Mouse (Mus musculus) spleen, adult 18-20 months (tissue): ENCODE measurements around the gene Unc79.

ENCODE experiments used
- DNase-seq, 2 experiments: peaks; one replicate each; pipeline ENCODE4 v3.0.0; 2022; ENCODE audit warnings: mixed read lengths in 2 of 2

The Unc79 gene

DNA sequence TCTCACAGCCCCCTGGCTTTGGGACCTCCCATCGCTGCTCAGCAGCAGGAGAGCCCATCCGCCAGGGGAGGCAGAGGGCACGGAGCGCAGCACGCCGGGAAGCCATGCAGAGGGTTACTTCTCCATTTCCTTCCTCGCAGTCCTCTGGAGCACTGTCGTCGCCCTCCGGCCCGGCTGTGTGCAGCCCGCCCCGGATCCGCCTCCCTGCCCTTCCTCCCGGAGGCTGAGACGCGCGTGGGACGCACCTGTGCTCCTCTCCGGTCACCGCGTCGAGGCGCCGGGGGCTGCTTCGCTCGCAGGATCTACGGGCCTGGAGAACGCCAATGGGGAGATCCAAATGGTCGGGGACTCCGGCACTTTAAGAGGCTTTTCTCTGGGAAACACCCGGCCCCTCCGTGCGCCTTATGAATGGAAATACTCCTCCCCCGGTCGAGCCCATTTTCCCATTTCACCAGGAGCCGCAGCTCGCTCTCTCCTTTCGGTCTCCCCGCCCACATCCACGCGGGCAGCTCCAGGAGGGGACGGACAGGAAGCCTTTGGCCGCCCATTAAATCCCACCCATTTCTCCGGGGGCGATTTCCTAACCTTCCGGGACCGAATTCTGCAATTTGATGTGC lies at the start of gene Unc79:
Gene Unc79 (plus strand): TSS at position 82 of the 617 bp plus-strand sequence.
- no peak for DNase-seq

DNA sequence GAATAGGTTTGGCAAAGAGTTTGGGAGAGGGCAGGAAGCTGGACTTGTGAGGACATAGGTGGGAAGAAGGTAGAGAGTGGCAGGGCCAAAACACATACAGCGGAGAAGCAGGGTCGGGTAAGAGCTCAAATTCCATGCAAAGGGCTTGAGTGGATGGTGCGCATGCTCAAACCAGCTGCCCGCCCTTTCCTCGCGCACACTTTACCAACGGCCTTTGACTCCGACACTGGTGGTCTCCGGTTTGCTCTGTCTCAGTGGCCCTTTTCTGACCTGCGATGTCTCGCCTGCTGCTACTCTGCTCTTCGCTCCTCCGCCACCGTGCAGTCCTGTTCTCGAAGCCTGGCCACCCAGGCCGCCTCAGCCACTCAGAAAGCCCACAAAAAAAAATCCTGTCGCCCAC lies 49.6 kb upstream of the Unc79 start, which contains the start of gene Cox8c:
Gene Cox8c (plus strand): TSS at position 226 of the 400 bp plus-strand sequence.
- DNase-seq, result no peak

DNA sequence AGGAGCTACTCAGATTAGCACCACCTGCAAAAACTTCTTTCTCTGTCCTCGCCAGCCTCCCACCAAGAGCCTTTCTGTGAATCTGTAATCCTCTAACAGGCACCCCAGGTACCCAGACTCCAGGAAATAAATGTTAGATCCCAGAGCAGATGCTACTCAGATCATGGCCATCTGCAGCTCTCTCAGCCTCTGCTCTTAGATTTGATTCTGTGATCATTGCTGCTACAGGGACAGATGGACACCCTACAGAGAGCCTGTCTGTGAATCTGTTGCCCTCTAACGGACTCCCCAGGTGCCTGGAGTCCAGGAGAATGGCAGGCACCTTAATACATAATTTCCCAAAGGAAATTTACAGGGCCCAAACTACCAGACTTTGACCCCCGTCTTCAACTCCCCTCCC lies 40.5 kb upstream of the Unc79 start:
- DNase-seq, result no peak

DNA sequence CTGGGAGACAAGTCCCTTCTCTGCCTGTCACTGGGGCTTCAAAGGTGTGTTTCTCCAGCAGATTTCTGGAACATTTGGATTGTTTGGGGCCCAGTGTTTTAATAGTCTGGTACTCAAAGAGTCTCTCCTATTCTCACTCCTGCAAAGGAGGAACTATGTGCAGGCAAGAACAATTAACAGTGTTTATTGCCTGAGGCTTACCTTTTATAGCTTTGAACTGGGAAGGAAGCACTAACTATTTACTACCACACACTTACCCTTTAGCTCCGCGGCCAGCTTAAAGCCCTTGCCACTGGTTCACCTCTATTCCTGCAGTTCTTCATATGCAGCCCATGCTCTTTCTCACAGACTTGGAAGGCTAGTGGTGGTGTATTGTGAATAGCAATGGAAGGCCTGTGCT lies 32.6 kb upstream of the Unc79 start:
- no peak for DNase-seq

DNA sequence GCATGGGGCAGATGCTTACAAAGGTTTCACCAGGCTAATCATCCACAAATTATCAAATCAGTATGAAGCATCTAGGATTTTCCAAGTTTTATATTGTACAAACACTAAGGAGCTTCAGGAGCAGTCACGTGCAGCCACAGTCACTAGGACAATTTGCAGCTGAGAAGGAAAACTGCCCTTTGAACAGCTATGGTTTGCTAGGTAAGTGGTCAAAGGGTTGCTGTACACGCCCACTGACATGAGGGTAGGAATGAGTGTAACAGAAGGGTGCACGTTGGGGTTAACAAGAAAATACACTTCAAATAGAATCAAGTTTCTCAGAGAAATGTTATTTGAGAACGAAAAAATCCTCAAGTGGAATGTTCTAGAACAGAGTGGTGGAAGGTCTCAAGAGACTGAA lies 18.9 kb upstream of the Unc79 start:
- no peak for DNase-seq

DNA sequence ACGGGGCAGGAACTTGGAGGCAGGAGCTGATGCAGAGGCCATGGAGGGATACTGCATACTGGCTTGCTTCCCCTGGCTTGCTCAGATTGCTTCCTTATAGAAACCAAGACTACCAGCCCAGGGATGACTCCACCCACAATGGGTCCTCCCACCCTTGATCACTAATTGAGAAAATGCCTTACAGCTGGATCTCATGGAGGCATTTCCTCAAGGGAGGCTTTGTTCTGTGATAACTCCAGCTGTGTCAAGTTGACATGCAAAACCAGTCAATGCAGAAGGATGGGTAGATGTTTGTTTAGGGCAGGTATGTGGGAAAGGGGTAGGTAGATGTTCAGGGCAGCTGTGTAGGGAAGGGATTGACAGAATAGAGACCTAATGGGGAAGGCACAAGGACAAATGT lies 18.3 kb upstream of the Unc79 start:
- DNase-seq, result no peak

DNA sequence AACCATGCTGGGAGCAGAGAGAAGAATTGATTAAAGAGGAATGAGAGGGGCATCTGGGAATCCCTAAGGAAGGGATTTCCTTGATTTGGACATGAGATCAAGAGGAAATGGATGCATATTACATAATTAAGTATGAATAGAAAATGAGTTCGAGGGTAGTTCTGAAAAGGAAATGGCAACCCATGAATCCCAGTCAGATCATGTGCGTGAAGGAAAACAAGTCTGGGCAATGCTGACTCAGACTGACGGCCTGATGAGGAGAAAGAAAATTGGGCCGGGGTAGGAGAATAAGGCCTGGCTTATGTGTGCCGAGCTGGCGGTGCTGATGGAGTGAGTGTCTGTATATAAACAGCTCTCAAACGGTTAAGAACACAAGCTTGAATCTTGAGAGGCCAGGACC lies 17.9 kb upstream of the Unc79 start:
- no peak for DNase-seq

DNA sequence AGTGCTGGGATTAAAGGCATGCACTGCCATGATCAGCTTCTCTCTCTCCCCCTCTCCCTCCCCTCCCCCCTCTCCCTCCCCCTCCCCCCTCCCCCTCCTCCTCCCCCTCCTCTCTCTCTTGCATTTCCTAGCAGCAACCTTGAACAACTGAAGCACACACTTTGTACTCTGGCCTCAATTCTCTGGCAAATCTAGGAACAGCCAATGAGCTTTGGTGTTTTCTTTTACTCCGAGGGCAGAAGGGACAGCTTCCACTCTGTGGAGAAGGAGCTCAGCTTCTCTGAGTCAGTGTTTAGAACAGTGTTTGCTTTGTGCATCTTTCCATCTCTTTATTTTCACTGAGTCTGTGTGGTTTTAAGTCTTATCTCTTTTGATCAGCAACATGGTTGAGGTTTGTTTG lies 12.8 kb upstream of the Unc79 start:
- no peak for DNase-seq

DNA sequence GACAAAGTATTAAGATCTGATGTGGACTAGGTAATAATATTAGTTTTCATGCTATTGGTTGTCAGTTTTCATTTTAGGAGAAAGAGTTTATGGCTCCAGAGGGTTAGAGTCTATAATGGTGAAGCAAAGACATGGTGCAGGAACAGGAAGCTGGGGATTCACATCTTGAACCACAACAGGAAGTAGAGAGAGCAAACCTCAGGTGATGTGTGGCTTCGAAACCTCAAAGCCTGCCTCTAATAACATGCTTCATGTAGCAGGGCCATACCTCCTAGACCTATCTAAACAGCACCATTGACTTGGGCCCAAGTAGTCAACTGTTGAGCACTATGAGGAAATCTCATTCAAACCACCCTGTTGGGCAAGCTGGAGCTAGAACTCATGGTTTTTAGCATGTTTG lies 3.1 kb upstream of the Unc79 start:
- DNase-seq, result no peak

DNA sequence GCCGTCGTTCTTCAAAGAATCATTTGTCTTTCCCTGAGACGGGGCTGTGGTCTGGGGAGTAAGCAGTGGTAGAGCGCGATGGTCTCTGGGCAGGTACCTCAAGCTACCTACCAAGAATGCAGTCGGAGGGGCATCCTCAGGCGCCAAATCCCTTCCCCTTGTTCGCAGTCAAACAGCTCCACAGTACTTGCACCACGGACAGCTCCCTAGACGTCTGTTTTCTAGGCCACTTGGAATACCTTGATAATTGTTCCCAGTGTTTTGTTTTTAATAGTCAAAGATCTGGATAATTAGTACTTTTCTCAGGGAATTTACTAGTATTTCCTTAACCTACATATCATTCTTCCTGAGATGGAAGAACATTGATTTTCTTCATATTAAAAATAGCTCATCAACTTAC lies 833 bp upstream of the Unc79 start:
- no peak for DNase-seq

DNA sequence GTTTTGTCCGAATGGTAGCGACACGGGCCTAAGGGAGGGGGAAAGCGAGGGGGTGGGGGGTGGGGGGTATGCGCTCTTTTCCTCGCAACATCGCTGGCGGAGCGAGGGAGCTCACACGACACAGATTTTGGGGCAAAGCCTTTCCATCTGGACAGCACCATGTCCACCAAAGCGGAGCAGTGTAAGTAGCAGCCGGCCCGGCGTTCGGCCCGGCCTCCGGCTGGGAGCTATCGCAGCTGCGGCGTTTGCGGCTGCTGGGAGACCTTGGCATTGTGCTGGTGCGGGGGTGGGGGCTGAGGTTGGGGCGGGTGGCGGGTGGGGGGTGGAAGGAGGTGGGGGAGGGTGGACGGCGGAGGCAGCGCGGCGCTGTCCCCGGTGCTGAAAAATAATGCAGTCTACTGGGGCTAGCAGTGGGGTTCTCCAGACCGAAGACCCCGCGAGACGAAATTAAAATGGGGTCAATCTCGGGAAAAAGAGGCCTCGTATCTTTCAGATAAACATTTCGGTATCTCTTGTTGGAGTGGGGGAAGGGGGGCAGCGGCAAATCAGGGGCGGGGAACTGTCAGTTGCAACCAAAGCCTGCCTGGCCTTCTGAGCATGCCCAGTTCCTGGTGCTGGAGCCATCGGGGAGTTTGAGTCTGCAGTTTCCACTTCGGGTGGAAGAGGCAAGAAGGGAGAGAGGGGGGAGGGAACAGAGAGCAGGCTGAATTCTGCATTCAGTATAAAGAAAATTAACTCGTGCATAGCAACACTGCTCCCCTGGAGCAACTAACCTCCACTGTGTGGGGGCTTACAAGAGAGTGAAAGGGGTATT lies 943 bp downstream of the Unc79 start:
- DNase-seq, result no peak

DNA sequence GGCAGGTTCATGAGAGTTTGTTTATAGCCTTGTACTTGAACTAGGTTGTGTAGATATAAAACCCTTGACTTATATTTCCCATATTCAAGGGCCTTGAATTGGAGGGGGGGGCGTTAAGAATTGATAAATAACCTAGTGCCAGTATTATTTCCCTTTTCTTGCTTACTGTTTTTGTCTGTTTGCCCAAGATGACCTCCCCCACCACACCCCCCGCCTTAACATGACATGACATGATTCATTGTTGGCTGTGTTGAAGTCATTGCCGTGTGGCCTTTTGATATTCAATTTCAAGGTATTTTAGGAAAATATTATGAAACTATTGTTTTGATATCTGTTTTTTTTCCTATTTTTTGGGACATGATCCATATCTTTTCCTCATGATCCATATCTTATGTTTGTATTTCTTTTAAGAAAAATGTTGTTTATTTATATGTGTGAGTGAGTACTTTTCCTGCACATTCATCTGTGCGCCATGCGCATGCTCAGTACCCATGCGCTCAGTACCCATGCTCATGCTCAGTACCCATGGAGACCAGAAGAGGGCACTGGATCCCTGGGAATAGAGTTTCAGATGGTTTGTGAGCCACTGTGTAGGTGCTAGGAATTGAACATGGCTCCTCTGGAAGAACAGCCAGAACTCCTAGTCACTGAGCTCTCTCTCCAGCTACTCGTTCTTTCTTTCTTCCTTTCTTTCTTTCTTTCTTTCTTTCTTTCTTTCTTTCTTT lies 11.6 kb downstream of the Unc79 start:
- no peak for DNase-seq

DNA sequence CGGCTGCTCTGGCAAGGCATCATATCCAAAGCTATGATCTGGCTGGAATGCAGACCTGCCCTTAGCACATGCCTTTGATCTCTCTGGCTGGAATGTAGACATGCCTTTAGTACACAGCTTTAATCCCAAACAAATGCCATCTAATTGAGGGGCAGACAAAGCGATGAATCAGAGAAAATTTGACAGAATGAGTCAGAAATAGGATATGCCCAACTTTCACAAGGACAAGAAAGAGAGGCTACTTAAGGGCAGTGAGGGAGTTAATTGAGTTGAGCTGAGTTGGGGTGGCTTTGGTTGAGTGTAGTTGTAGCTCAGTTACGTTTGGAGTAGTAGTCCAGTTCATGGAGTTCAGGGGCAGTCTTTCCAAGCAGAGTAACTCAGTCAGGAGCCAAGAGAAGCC lies 12.4 kb downstream of the Unc79 start:
- no peak for DNase-seq

DNA sequence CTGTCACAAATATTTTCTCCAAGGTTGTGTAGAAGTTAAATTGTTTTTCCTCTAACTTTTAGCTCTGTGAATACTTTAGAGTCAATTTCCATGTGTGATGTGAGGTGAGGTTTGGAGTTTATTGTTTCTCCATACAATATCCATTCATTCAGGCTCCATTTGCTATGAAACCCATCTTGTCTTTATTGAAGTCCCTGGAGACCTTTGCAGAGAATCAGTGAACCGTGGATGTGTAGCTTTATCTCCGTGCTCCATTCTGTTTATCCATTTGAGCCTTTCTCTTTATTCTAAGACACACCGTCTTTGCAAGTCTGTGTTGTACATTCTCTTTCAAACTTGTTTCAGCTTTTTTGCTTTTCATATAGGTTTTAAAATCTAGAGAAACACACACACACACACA lies 15.8 kb downstream of the Unc79 start:
- DNase-seq, result no peak

DNA sequence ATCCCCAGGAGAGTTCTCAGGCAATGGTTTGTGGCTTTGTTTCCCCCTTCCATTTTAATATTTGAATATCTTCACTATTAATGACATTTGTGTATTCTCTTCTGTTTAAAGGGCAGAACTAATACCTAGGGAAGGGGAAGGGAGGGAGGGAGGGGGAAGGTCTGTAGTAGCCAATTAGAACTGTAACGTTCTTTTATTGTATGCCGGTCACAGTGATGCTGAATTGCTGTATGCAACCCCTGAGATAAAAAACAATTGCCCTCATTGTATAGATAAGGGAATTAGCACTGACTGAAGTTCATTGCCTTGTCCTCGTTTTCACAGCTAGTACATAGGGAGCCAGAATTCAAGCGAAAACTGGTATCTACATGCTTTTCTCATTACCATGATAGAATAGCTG lies 31.9 kb downstream of the Unc79 start:
- DNase-seq, result no peak

DNA sequence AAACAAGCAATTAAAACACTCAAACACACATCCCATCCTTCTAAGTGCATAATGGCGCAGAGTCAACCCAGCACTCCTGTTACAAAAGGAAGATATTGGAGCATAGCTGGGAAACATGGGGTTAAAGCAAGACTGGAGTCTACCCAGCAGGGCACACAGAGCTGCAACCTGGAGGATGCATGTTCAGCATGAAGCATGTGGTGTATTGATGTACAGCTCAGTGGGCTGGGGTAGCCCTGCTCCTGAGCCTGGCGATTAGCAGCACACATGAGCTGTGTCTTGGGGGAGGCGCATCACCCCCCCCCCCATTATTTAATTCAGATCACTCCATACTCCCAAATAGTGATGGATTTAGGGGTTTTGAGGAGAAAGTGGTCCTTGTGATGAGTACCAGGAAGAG lies 32.9 kb downstream of the Unc79 start:
- DNase-seq, result no peak

DNA sequence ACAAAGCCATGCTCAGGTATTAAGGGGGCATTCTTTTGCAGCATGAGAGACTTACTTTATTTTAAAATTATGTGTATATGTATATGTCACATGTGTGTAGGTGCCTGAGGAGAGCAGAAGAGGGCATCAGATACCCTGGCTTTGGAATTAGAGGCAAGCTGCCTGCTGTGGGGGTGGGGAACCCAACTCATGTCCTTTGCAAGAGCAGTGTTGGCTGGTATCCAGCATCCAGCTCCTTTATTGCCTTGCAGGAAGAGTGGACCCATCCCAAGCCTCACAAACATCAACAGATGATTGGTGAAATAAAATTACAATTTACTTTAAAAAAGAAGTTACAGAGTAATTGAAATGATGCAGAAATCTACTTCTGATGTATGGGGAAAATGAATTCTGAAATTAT lies 36.7 kb downstream of the Unc79 start:
- no peak for DNase-seq

DNA sequence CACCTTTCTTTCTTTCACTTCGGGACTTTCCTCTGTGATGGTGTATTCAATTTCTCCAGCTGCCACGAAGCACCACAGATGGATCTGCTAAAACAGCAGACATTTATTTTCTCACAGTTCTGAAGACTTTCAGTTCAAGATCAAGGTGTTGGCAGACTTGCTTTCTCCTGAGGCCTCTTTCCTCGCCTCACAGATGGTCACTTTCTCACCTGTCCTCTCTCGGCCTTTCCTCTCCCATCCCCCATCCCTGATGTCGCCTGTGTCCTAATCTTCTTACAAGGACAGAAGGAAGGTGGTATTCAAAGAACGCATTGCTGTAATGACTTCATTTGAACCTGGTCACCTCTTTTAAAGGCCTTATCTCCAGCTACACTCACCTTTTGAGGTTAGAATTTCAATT lies 39.1 kb downstream of the Unc79 start:
- DNase-seq, result no peak

DNA sequence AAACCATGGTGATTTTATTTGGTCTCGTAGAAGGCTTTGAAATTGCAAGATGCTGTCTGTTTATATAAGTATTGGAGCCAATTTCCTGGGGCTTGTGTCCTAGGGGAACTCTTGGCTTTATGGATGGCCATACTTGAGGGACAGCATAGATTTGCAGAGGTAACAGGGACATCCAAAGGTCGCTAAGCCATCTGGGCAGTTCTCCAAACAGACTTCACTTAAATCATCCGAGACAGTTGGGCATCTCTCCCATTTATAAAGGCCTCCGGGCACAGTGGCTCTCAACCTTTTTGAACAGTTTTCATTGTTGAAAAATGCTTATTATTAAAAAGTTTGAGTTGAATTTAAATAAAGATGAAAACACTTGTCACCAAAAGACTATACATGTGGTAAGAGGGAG lies 59.8 kb downstream of the Unc79 start:
- no peak for DNase-seq

DNA sequence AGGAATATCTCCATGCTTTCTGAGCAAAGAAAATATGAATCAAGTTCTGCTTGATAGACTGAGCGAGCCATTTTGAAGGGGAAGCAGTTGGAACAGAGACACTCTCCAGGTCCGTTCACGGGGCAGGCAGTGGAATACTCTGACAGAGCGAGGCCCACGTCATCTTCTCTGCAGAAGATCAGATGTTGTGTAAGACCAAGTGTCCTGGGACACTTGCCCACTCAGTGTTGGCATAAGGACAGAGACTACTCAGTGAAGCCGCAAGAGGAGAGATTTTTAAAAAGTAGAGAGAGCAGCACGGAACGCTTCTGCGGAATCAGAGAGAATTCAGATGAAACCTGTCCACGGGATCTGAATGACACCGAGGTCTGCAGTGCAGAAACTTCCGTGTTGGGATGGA lies 69.5 kb downstream of the Unc79 start:
- no peak for DNase-seq

DNA sequence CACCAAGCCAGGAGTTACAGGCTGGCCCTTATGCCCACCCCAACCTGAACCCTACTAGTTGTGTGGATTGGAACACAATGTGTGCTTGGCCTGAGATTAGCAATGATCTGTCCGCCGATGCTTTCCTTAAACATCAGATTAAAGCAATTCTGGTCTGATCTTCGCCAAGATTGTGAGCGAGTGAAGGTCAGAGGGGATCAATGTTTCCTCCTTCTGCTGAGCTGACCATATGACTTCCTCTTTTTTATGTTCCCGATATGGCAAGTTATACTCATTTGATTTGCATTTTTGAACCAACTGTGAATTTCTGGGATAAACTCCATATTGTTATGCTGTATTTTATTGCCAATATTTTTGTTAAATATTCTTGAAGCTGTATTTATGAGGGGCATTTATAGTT lies 88.0 kb downstream of the Unc79 start:
- no peak for DNase-seq

DNA sequence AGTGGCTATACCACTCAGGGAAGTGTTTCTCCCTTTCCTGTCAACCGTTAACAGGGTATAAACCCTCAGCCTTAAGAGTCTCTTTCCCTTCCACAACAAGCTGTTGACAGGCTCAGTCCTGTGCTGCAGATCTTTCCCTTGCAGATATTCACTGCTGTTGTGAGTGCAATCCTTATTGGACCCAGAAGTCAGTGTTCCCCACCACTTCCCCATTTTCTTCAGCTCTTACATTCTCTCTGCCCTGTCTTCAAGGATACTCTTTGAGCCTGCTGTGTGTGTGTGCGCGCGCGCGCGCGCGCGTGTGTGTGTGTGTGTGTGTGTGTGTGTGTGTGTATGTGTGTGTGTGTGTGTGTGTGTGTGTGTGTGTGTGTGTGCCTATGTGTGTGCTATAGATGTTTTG lies 90.7 kb downstream of the Unc79 start:
- DNase-seq, result no peak

DNA sequence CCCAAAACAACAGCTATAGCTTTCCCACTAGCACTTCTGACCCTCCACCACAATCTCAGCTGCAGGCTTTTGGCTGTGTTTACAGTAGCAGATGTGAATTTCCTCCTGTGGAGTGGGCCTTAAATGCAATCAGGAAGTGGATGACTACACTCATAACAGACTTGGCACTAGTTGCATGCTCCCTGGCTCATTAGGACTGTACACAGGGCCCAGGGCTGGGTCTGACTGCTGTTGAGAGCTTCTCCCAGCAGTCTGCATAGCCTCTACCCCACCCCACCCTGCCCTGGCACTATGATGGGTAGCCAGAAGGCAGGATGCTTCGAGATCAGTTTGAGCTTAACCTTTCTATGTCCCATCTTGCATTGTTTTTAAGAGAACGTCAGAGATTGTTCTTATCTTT lies 91.5 kb downstream of the Unc79 start:
- no peak for DNase-seq

DNA sequence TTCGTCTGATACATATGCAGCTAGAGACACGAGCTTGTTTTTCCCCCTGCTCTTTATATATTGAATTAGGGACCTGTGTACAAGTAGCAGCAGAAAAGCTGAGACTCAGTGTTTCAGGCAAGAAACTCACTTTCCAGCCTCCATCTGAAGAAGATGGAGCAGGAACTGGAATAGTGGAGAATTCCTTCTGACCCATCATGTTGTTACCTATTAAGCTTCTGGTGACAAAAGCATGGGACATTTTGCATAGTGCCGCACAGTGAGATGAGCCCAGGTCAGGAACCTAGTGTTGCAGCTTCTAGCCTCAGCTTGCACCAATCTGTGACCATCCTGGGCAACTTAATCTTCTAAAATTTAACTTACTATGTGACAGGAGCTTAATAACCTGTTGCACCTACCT lies 92.7 kb downstream of the Unc79 start:
- no peak for DNase-seq
